Mouse (Mus musculus) forebrain, embryonic 12.5 days (tissue): ENCODE data around the gene Gm7534. TPM values are rescaled to one million over a fixed set of nuclear protein-coding genes. Genes with fewer than 3 reads are reported as not detected.

Experiments
- ATAC-seq: fragments of 200-750 bp; cut with Nextera tagmentation; 2 replicates; pipeline ENCODE4 v1.8.0; 2017; ENCODE audit warnings: moderate TSS enrichment; ENCODE audit not compliant: low FRiP score
- H3K27ac ChIP-seq: fragments of 300-500 bp; sonication (generic); 2 replicates; pipeline ENCODE4 v1.5.1; 2016; ENCODE audit warnings: mild to moderate bottlenecking
- H3K27me3 ChIP-seq: fragments of 300-500 bp; sonication (generic); 2 replicates; pipeline ENCODE4 v1.6.1; 2016; ENCODE audit warnings: mild to moderate bottlenecking
- H3K36me3 ChIP-seq: fragments of 300-500 bp; sonication (generic); replicated peaks from 2 replicates; pipeline ENCODE4 v1.6.1; 2016; ENCODE audit warnings: mild to moderate bottlenecking
- H3K4me1 ChIP-seq: fragments of 300-500 bp; sonication (generic); 2 replicates; pipeline ENCODE4 v1.6.1; 2016
- H3K4me2 ChIP-seq: fragments of 300-500 bp; sonication (generic); 2 replicates; pipeline ENCODE4 v1.6.1; 2016; ENCODE audit warnings: mild to moderate bottlenecking, moderate library complexity
- H3K4me3 ChIP-seq: fragments of 300-500 bp; sonication (generic); replicated peaks from 2 replicates; pipeline ENCODE4 v1.5.1; 2016; ENCODE audit warnings: mild to moderate bottlenecking
- H3K9ac ChIP-seq: fragments of 300-500 bp; sonication (generic); 2 replicates; pipeline ENCODE4 v1.6.1; 2016; ENCODE audit warnings: mild to moderate bottlenecking
- H3K9me3 ChIP-seq: fragments of 300-500 bp; sonication (generic); 2 replicates; pipeline ENCODE4 v1.6.1; 2016
- WGBS: fragments of 180-500 bp; shearing (Covaris S2); methylation state at CpG from one replicate; pipeline ENCODE4 v1.1.7; 2016; 5-methylcytosine and 5-hydroxymethylcytosine counted together
- polyA plus RNA-seq: library from polyadenylated mRNA; unstranded; fragments of >200 nt; fragmentation: Nextera tagmentation; extraction: Ambion mirVana; gene quantifications from 2 replicates; pipeline ENCODE4 v1.2.1, GENCODE M21; 2016

The Gm7534 gene
- polyA plus RNA-seq, 1 experiment from 2014 or later, result not detected

DNA sequence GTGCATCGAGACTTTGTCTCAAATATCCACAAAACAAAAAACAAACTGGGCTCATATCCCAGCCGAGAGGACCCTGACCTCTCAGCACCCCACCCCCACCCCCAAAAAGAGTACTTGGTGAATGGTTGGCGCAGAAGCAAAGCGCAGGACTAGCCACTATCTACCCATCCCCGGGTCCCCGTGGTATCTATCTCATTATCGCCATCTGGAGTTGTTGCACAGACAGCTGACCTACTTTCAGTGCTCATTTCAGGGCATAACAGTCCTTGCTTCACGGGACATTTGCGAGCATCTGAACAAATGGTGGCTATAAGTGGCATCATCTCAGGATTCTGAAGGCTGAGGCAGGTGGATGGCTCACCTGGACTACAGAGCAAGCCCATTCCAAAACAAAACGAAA is 35.9 kb upstream of the Gm7534 start:
- no peaks in the 10 kb centered on the region for H3K9me3 ChIP-seq
- no peak for ATAC-seq
- peak overlapping the region; percentile 31; the same call in 1 of the 2 replicates for H3K4me2 ChIP-seq
- peaks cover 6% of the 10 kb centered on the region; the same call in 1 of the 2 replicates for H3K36me3 ChIP-seq
- WGBS, result 12% methylated on average over 10 of the region's 10 CpGs
- H3K9ac ChIP-seq, result no peak overlapping the region
- H3K4me3 ChIP-seq, result no peak overlapping the region
- peaks cover 8% of the 10 kb centered on the region for H3K4me1 ChIP-seq
- peaks cover 27% of the 10 kb centered on the region for H3K27me3 ChIP-seq
- no peak overlapping the region for H3K27ac ChIP-seq

DNA sequence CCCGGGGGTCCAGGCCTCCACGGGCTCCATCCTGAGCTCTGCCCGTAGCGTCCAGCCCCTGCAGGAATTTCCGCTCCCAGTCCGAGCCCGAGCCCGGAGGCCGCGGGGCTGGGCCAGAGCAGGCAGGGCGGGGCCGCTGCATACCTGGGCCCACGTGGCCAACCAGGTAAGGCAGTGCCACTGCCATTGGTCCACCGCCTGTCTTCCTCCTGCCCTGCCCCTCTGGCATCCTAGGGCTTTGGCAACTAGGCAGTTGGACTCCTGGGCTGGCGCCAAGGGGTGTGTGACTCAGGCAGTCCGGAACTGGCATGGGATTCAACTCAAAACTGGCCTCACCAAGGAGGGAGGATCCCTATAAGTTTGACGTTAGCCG is 35.5 kb upstream of the Gm7534 start, which contains the start of gene Cnksr1:
TSS of gene Cnksr1 (minus strand) at position 121 of the 373 bp plus-strand sequence.
- WGBS, result 4% methylated on average over 18 of the region's 18 CpGs
- peak within 1 kb of the TSS; percentile 21; the same call in 1 of the 2 replicates for H3K9ac ChIP-seq
- peak within 1 kb of the TSS; percentile 31 for H3K4me2 ChIP-seq
- peaks cover 6% of the 10 kb centered on the region for H3K4me1 ChIP-seq
- no peak for ATAC-seq
- H3K27ac ChIP-seq, result no peak within 1 kb of the TSS
- peak within 1 kb of the TSS; percentile 16 for H3K4me3 ChIP-seq
- H3K27me3 ChIP-seq, result peaks cover 27% of the 10 kb centered on the region
- peaks cover 3% of the 10 kb centered on the region; the same call in 1 of the 2 replicates for H3K36me3 ChIP-seq
- no peaks in the 10 kb centered on the region for H3K9me3 ChIP-seq

DNA sequence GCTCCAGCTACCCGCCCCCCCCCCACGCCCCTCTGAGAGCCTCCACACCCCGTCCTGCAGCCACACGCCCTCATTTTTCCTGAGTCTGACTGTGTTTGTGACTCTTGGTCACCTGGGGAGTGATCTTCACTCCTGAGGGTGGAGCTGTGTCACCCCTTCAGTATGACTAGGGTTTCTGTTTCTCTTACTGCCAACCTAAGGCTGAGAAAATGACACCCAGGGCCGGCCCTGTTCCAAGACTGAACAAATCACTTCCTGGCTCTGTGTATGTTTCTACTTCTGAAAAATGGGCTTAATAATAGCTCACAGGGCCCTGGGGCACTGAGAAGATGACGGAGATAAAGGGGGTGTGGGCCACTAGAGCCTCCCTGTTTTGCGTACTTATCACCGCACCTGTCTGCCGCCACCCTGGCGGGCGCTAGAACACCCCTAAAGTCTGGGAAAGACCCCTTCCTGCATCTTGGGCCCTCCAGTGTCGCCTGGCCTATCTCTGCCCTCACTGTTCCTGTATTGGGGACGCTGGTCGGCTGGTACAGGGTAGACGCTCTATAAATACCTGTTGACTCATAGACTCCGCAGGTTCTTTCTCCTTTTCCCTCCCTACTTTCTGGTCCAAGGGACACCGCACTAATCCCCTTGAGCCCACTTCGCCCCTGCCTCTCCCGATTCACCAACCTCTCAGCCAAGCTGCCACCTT is 34.9 kb upstream of the Gm7534 start:
- Histone ChIP-seq H3K4me1 (peaks cover 7% of the 10 kb centered on the region), H3K27ac (no peak overlapping the region), H3K4me2 (peak overlapping the region; percentile 31; the same call in 1 of the 2 replicates), H3K4me3 (no peak overlapping the region; the same call in 1 of the 2 replicates), H3K27me3 (peaks cover 27% of the 10 kb centered on the region), H3K9me3 (no peaks in the 10 kb centered on the region), H3K9ac (peak overlapping the region; percentile 21; the same call in 1 of the 2 replicates), H3K36me3 (no peaks in the 10 kb centered on the region)
- WGBS, result 28% methylated on average over 19 of the region's 19 CpGs
- ATAC-seq, result no peak

DNA sequence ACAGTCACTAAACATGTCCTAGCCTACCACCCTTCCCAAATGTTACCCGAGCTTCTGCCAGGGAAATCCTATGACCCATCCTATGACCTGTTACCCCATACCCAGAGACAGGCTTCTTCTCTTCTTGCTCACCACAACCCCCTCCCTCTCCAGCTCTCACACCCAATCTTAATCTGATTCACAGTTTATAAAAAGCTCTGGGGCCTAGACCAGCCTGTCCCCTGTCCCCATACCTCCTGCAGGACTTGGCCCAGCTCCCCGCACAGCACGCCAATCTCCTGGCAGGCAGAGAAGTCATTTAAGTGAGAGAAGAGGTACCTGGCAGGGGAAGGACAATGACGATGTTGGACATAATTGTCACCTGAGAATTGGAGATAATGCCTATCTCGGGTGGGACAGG is 32.1 kb upstream of the Gm7534 start:
- H3K4me1 ChIP-seq, result peaks cover 12% of the 10 kb centered on the region
- H3K4me2 ChIP-seq, result no peak overlapping the region
- H3K9me3 ChIP-seq, result no peaks in the 10 kb centered on the region
- no peak overlapping the region for H3K4me3 ChIP-seq
- H3K9ac ChIP-seq, result no peak overlapping the region
- no peak for ATAC-seq
- H3K27ac ChIP-seq, result no peak overlapping the region
- peaks cover 27% of the 10 kb centered on the region for H3K27me3 ChIP-seq
- no peaks in the 10 kb centered on the region for H3K36me3 ChIP-seq
- 84% methylated on average over 5 of the region's 5 CpGs for WGBS

DNA sequence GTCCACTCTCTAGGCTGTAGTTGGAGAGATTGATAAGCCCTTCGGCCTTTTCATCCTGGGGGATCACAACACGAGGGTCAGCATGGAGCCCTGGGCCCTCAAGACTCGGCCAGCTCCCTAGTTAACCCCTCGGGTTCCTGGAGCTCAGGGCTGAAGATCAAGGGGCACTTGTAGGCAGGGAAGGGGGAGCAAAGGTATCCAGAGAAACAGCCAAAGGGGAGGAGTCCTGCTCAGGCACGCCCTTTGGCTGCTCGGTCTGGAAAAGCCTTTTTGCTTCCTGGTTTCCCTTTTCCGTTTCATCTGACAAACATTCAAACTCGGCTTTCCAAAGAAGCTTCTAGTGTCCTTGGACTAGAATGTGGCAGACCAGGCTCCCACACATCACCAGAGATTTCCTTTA is 27.6 kb upstream of the Gm7534 start:
- 35% methylated on average over 8 of the region's 8 CpGs for WGBS
- 0 out of 2 replicates have a peak, but pooled peaks cover 6% of the 10 kb centered on the region for H3K4me1 ChIP-seq
- no peak overlapping the region for H3K4me3 ChIP-seq
- no peaks in the 10 kb centered on the region for H3K9me3 ChIP-seq
- H3K4me2 ChIP-seq, result no peak overlapping the region
- H3K27me3 ChIP-seq, result no peaks in the 10 kb centered on the region
- H3K36me3 ChIP-seq, result no peaks in the 10 kb centered on the region
- no peak overlapping the region for H3K27ac ChIP-seq
- no peak for ATAC-seq
- no peak overlapping the region for H3K9ac ChIP-seq

DNA sequence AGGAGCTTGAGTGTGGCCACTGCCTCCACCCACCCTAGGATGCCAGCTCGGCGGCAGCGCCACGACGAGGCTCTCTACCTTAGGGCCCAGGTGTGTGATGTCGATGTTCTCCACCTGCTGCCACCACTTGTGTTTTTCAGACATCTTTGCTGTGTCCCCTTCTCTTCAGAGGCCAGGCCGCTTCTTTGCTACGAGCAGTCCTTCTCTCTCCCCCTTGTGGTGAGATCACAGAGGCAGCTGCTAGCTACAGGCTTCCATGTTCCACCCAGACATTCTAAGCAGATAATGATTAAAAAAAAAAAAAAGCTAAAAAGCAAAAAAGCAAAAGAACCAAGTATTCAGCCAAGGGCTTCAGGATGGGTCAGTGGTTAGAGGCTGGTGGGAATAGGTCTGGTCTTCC is 24.4 kb upstream of the Gm7534 start, which contains the start of gene Catsper4:
TSS of gene Catsper4 (minus strand) at position 190 of the 400 bp plus-strand sequence.
- Histone ChIP-seq H3K9me3 (no peaks in the 10 kb centered on the region), H3K4me2 (no peak within 1 kb of the TSS), H3K4me3 (no peak within 1 kb of the TSS), H3K27ac (no peak within 1 kb of the TSS), H3K36me3 (no peaks in the 10 kb centered on the region), H3K27me3 (0 out of 2 replicates have a peak, but pooled peaks cover 3% of the 10 kb centered on the region), H3K9ac (no peak within 1 kb of the TSS), H3K4me1 (no peaks in the 10 kb centered on the region)
- WGBS, result 78% methylated on average over 8 of the region's 8 CpGs
- no peak for ATAC-seq

DNA sequence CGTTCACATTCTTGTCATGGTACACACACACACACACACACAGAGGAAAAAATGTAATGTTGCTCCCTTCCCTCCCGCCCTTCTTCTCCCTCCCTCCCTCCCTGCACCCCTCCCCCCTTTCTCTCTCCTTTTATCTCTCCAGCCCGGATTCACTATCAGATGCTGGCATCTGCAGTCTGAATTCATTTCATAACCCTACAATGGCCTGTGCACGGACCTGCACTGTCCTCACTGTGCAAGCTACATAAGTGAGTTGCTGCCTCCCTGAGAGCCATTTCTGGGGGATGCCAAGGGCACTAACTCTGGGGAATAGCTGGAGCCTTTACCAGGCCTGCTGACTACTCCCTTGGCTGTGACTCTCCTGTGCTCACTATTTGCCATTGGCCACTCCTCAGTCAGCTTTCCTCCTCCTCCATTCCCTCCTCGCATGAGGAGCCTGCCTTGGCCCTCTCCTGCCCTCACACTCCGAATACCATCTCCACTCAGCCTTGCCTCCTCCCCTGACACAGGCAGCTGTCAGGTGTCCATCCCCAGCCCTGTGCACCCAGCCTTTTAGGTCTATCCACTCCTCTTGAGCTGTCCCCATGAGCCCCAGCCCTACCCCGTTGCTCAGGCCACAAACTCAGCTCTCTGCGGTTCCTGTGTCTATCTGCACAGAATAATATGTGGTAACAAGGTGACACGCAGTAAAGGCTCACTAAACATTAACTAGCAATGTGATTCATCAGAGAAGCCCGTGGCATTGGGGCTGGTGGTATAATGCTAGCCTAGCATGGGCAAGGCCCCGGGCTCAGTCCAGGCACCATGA is 20.2 kb upstream of the Gm7534 start:
- Histone ChIP-seq H3K9me3 (no peaks in the 10 kb centered on the region), H3K4me1 (no peaks in the 10 kb centered on the region), H3K4me3 (no peak overlapping the region), H3K27ac (no peak overlapping the region), H3K9ac (no peak overlapping the region), H3K36me3 (no peaks in the 10 kb centered on the region), H3K4me2 (no peak overlapping the region), H3K27me3 (0 out of 2 replicates have a peak, but pooled peaks cover 3% of the 10 kb centered on the region)
- ATAC-seq, result no peak
- WGBS, result 77% methylated on average over 10 of the region's 11 CpGs

DNA sequence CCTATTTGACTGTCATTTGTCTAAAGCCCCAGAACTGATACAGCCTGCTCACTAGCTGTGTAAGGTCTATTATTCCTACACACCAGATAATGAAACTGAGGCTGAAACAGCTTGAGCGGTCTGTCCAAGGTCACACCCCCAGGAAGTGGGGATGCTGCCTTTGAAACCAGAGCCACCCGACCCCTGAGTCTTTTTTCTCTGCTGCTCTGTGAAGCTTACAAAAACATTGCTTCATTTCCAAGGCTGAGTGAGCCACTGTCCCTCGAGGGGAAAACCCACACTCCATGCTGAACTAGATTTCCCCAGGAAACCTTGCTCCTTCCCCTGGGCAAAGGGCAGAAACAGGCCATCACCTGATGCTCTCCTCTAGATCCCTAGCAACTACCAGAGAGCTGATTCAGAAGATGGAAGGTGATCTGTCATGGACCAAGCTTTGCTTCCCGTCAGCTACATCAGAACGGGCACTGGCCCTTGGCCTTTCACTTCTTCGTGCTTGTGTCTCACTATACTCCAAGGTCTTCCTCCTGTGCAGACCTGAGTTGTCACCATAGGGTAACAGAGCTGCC is 3.8 kb upstream of the Gm7534 start:
- ATAC-seq, result no peak
- H3K27ac ChIP-seq, result no peak overlapping the region
- no peak overlapping the region for H3K4me2 ChIP-seq
- 0 out of 2 replicates have a peak, but pooled peaks cover 5% of the 10 kb centered on the region for H3K27me3 ChIP-seq
- H3K9ac ChIP-seq, result no peak overlapping the region
- H3K4me3 ChIP-seq, result no peak overlapping the region
- no peaks in the 10 kb centered on the region for H3K36me3 ChIP-seq
- no peaks in the 10 kb centered on the region for H3K4me1 ChIP-seq
- H3K9me3 ChIP-seq, result no peaks in the 10 kb centered on the region
- 71% methylated on average over 6 of the region's 6 CpGs for WGBS

DNA sequence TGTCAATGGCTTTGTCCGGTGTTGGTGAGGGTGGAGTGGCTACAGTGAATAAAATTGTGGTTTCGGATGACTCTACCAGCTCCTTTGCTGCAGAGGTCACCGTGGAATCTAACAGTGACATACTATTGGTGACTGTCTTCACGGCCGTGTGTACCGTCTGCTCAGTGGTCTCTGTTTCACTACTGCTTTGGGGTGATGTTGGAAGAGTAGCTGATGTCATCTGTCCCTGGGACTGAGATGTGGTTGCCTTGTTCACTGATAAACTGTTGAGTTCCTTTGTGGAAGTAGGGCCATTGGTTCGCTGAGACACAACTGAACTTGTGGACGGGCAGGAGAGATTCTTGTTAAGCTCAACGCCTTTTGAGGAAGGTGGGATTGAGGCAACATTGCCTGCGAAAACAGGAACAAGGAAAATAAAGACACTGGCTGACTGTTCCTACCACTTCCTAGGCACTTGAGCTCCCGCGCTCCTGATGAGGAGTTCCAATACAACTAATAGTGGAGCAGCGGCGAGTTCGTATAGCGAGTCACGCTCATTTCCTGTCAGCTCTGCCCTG is 614 bp upstream of the Gm7534 start:
- WGBS, result 91% methylated on average over 17 of the region's 17 CpGs
- Histone ChIP-seq H3K27me3 (no peaks in the 10 kb centered on the region), H3K4me1 (no peaks in the 10 kb centered on the region), H3K27ac (no peak overlapping the region), H3K36me3 (no peaks in the 10 kb centered on the region), H3K4me2 (no peak overlapping the region), H3K4me3 (no peak overlapping the region), H3K9ac (no peak overlapping the region), H3K9me3 (no peaks in the 10 kb centered on the region)
- no peak for ATAC-seq

DNA sequence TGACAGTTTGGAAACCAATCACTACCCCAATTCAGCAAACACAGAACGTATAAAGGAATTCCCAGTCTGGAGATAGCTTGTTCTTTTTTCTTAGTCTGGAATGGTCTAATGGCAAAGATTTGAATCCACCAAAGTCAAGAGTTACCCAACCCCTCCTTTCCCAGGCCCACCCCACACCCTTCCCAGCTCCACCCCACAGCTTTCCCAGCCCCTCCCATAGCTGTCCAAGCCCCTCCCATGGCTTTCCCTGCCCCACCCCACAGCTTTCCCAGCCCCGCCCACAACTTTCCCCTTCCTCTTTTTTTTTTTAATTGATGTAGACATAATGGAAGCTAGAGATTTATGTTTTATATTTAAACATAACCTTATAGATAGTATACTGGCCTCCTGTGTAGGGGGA is 3.4 kb downstream of the Gm7534 start:
- 74% methylated on average over 2 of the region's 2 CpGs for WGBS
- no peaks in the 10 kb centered on the region for H3K36me3 ChIP-seq
- no peak overlapping the region for H3K9ac ChIP-seq
- H3K9me3 ChIP-seq, result no peaks in the 10 kb centered on the region
- no peak overlapping the region for H3K27ac ChIP-seq
- no peak for ATAC-seq
- H3K4me2 ChIP-seq, result no peak overlapping the region
- no peak overlapping the region for H3K4me3 ChIP-seq
- no peaks in the 10 kb centered on the region for H3K27me3 ChIP-seq
- H3K4me1 ChIP-seq, result no peaks in the 10 kb centered on the region

DNA sequence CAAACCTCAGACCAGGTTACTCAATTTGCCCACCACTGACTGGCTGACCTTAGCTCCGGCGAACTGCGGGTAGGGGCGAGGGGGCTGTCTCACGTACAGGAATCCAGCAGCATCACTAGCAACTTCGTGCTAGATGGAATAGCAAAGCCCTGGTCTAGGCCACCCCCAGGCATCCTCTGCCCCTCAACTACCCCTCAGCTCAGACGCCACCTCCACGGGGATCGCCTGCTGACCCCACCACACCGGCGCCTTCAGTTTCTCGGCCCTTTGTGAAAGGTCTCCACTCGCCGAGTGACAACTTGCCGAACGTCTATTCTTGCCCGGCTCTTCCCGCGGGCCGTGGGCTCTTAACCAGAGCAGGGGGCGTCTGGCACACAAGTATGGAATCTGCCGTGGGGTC is 16.5 kb downstream of the Gm7534 start:
- no peak for ATAC-seq

DNA sequence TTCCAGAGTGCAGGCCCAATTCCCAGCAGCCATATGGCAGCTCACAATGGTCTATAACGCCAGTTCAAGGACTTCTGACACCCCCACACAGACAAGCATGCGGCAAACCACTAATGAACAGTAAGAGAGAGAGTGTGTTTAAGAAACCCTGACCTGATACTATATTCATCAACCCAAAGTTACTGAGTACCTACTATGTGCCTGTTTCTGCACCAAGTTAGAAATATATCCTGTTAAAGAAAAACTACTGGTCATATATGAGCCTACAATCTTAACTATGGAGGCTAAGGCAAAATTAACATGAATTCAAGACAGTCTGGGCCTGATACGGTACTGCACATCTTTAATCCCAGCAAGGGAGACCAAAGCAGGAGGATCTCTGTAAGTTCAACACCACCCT is 17.2 kb downstream of the Gm7534 start:
- no peaks in the 10 kb centered on the region for H3K27me3 ChIP-seq
- no peaks in the 10 kb centered on the region for H3K9me3 ChIP-seq
- peaks cover 15% of the 10 kb centered on the region for H3K4me1 ChIP-seq
- 89% methylated on average over 3 of the region's 3 CpGs for WGBS
- peak overlapping the region; percentile 63 for H3K4me3 ChIP-seq
- H3K36me3 ChIP-seq, result no peaks in the 10 kb centered on the region; the same call in 1 of the 2 replicates
- peak overlapping the region; percentile 91 for H3K4me2 ChIP-seq
- no peak overlapping the region for H3K27ac ChIP-seq
- no peak for ATAC-seq
- H3K9ac ChIP-seq, result peak overlapping the region; percentile 92

More for the DNA sequence above, 16.5 kb downstream of the Gm7534 start:
- Histone ChIP-seq H3K27ac (peak overlapping the region; percentile 89), H3K4me2 (peak overlapping the region; percentile 91), H3K9ac (peak overlapping the region; percentile 92), H3K36me3 (no peaks in the 10 kb centered on the region; the same call in 1 of the 2 replicates), H3K27me3 (no peaks in the 10 kb centered on the region), H3K4me1 (peaks cover 15% of the 10 kb centered on the region), H3K4me3 (peak overlapping the region; percentile 63), H3K9me3 (no peaks in the 10 kb centered on the region)
- 0% methylated on average over 22 of the region's 22 CpGs for WGBS
